Mouse (Mus musculus) cerebellum, postnatal 4 days (tissue): ENCODE measurements around the gene Trpv4.
A peak's percentile ranks its signal among the peaks of the same experiment; 100 is the strongest.

Source experiments
- DNase-seq, 2 experiments: peaks; one replicate each; pipeline ENCODE4 v3.0.0; 2022; ENCODE audit warnings: low spot score in 2 of 2, mixed read lengths in 1 of 2

Gene Trpv4

GRCm38 (mm10) chr5:114658255-114658654, at the start of gene Trpv4:
Gene Trpv4 (minus strand): TSS chr5:114658421.
- no peak for DNase-seq

GRCm38 (mm10) chr5:114707265-114708068, 49.2 kb upstream of the Trpv4 start, which contains the start of gene Tchp:
Gene Tchp (plus strand): TSS chr5:114707760.
- peak; percentile 97 to 98 for DNase-seq

- DNase-seq, result peak in 1 of 2 experiments; percentile 44
Measured at GRCm38 (mm10) chr5:114702403-114703392, 44.5 kb upstream of the Trpv4 start.

- no peak for DNase-seq
Measured at GRCm38 (mm10) chr5:114699015-114699414, 40.8 kb upstream of the Trpv4 start.

GRCm38 (mm10) chr5:114698044-114698746, 40.0 kb upstream of the Trpv4 start:
- peak; percentile 55 to 88 for DNase-seq

- no peak for DNase-seq
Measured at GRCm38 (mm10) chr5:114696939-114697338, 38.7 kb upstream of the Trpv4 start.

GRCm38 (mm10) chr5:114695775-114696174, 37.6 kb upstream of the Trpv4 start:
- no peak for DNase-seq

GRCm38 (mm10) chr5:114690633-114691567, 32.7 kb upstream of the Trpv4 start, which contains the start of gene Gltp:
Gene Gltp (minus strand): TSS chr5:114690984.
- DNase-seq, result peak; percentile 93

GRCm38 (mm10) chr5:114689700-114690366, 31.6 kb upstream of the Trpv4 start:
- DNase-seq, result no peak

- DNase-seq, result no peak
Measured at GRCm38 (mm10) chr5:114688703-114689102, 30.5 kb upstream of the Trpv4 start.

GRCm38 (mm10) chr5:114687901-114688300, 29.7 kb upstream of the Trpv4 start:
- DNase-seq, result no peak

- no peak for DNase-seq
Measured at GRCm38 (mm10) chr5:114686726-114687210, 28.5 kb upstream of the Trpv4 start.

GRCm38 (mm10) chr5:114685986-114686385, 27.8 kb upstream of the Trpv4 start:
- no peak for DNase-seq

- no peak for DNase-seq
Measured at GRCm38 (mm10) chr5:114681717-114682116, 23.5 kb upstream of the Trpv4 start.

- DNase-seq, result no peak
Measured at GRCm38 (mm10) chr5:114680676-114681285, 22.6 kb upstream of the Trpv4 start.

- DNase-seq, result no peak
Measured at GRCm38 (mm10) chr5:114679841-114680591, 21.8 kb upstream of the Trpv4 start.

- no peak for DNase-seq
Measured at GRCm38 (mm10) chr5:114674594-114674993, 16.4 kb upstream of the Trpv4 start.

GRCm38 (mm10) chr5:114673114-114673513, 14.9 kb upstream of the Trpv4 start:
- no peak for DNase-seq

GRCm38 (mm10) chr5:114669014-114669413, 10.8 kb upstream of the Trpv4 start:
- no peak for DNase-seq
